Mouse (Mus musculus): ENCODE data around the gene Foxp1. TPM values are rescaled to one million over a fixed set of nuclear protein-coding genes. Genes with fewer than 3 reads are reported as not detected.

Gene Foxp1
- polyA plus RNA-seq, 1 experiment from 2014 or later = 18.9 TPM

DNA sequence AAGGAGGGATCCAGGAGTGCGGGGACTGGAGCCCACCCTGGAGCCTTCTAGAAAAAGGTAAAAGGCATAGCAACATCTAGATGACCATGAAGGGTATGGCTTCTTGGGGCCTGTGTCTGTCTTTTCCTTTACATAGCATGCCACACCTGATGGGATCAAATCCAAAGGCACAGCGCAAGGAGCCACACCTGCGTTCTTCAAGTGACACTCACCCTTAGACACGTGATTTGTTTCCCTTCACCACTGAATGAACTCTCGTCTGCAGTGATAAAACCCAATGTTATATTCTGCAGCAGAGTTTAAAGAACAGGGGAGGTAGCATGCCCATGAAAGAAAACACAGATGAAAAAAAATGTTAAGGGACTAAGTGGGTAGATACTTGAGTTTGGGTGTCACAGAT lies 112.9 kb downstream of the Foxp1 start:
- whole genome bisulfite sequencing (ENCODE audit: insufficient replicate concordance) = 86% methylated on average over 5 of the region's 5 CpGs

DNA sequence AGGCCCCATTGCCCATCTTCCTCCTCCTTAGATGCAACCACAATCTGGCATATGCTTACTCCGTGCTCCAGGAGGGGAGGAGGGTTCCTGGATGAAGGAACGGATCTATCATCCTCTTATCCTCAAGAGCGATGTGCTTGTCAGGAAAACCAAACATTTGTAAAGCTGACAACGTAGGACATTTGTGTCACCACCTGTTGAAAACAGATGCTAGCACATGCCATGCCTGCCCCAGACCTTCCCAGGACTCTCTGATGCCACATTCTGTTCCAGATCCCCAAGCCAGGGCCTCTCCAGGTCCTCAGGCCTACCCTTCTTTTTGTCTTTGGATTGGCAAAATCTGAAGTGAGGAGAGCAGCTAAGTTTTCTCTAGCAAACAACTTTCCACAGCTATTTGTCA lies 113.6 kb downstream of the Foxp1 start:
- Histone ChIP-seq H3K4me2 (ENCODE audit: low read depth, low read length) (no peak overlapping the region), H3K27me3 (ENCODE audit: insufficient read depth, low read length) (no peaks in the 10 kb centered on the region), H3K27ac (ENCODE audit: low read depth) (no peak overlapping the region), H3K9me3 (ENCODE audit: low read length) (no peaks in the 10 kb centered on the region), H3K4me3 (ENCODE audit: low read depth, low read length) (no peak overlapping the region), H3K4me1 (ENCODE audit: insufficient read depth) (peaks cover 5% of the 10 kb centered on the region; the same call in 1 of the 2 replicates), H3K9ac (replicated peaks) (no peak overlapping the region), H3K36me3 (replicated peaks; ENCODE audit: insufficient read depth, low read length) (no peaks in the 10 kb centered on the region)
- ATAC-seq (no peak), DNase-seq (no peak)
- WGBS (ENCODE audit: insufficient replicate concordance) = 75% methylated on average over 4 of the region's 4 CpGs
- no peak for TF ChIP-seq CTCF (IDR thresholded peaks at IDR 0.05; ENCODE audit: low read depth)
- TF ChIP-seq EP300 (IDR thresholded peaks at IDR 0.05; ENCODE audit: low read depth) = no peak

More for the DNA sequence above, 112.9 kb downstream of the Foxp1 start:
- no peaks in the 10 kb centered on the region for H3K36me3 ChIP-seq (replicated peaks; ENCODE audit: insufficient read depth, low read length)
- H3K4me3 ChIP-seq (ENCODE audit: low read depth, low read length) = no peak overlapping the region
- ATAC-seq (no peak), DNase-seq (no peak)
- H3K4me2 ChIP-seq (ENCODE audit: low read depth, low read length) = no peak overlapping the region
- H3K9me3 ChIP-seq (ENCODE audit: low read length) = no peaks in the 10 kb centered on the region
- TF ChIP-seq EP300 (IDR thresholded peaks at IDR 0.05; ENCODE audit: low read depth) (no peak), CTCF (IDR thresholded peaks at IDR 0.05; ENCODE audit: low read depth) (no peak)
- no peak overlapping the region for H3K9ac ChIP-seq (replicated peaks)
- H3K4me1 ChIP-seq (ENCODE audit: insufficient read depth) = peaks cover 5% of the 10 kb centered on the region; the same call in 1 of the 2 replicates
- no peak overlapping the region for H3K27ac ChIP-seq (ENCODE audit: low read depth)
- H3K27me3 ChIP-seq (ENCODE audit: insufficient read depth, low read length) = no peaks in the 10 kb centered on the region

DNA sequence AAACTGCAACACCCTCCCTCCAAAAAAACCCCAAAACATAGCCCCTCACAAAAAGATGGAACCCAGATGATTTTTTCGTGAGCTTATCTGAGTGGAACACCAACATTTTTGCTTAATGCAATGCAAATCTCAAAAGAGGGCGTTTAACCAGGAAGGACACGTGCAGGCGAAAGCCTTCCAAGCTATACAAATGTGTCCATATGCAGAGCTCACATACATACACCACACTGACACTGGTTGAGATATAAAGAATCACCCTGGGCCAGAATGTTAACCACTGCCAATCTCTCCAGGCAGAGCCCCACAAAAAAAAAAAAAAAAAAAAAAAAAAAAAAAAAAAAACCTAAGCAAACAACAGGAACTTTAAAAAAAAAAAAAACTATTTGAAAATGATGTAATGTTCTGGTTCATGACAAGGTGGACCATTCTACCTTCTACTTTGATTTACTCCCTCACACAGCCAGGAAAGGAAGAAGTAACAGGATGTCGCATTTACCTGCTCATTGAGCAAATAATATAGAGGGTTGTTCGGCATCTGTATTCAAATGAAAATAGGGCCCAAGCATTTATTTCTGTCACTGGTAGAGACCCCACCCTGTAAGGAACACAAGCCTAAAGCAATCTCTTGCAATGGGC lies 118.6 kb downstream of the Foxp1 start:
- Histone ChIP-seq H3K4me1 (ENCODE audit: insufficient read depth) (peaks cover 11% of the 10 kb centered on the region), H3K4me2 (ENCODE audit: low read depth, low read length) (no peak overlapping the region), H3K36me3 (replicated peaks; ENCODE audit: insufficient read depth, low read length) (peaks cover 5% of the 10 kb centered on the region; the same call in 1 of the 2 replicates), H3K9ac (replicated peaks) (no peak overlapping the region), H3K27ac (ENCODE audit: low read depth) (no peak overlapping the region), H3K27me3 (ENCODE audit: insufficient read depth, low read length) (no peaks in the 10 kb centered on the region), H3K9me3 (ENCODE audit: low read length) (no peaks in the 10 kb centered on the region), H3K4me3 (ENCODE audit: low read depth, low read length) (no peak overlapping the region)
- WGBS (ENCODE audit: insufficient replicate concordance) = 55% methylated on average over 6 of the region's 6 CpGs
- DNase-seq (no peak), ATAC-seq (no peak)
- no peak for TF ChIP-seq CTCF (IDR thresholded peaks at IDR 0.05; ENCODE audit: low read depth)
- TF ChIP-seq EP300 (IDR thresholded peaks at IDR 0.05; ENCODE audit: low read depth) = no peak

DNA sequence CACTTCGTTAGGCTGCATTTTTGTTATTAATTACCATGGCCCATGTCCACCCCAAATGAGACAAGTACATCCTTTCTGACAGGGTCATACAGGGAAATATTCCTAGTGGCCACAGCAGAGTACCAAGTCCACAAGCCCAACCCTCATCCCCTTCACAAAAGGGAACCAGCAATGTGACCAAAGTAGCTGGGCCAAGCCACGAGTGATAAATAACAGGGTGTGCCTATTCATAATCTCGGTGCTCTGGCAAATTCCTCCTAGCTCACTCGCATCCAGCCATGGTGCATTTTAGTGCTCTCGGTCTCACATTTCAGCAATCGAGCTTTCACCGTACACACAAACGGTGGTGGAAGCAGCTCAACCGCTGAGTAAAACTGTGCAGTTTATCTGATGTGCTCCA lies 119.6 kb downstream of the Foxp1 start:
- Histone ChIP-seq H3K9me3 (ENCODE audit: low read length) (no peaks in the 10 kb centered on the region), H3K27me3 (ENCODE audit: insufficient read depth, low read length) (no peaks in the 10 kb centered on the region), H3K27ac (ENCODE audit: low read depth) (no peak overlapping the region), H3K9ac (replicated peaks) (no peak overlapping the region), H3K4me3 (ENCODE audit: low read depth, low read length) (no peak overlapping the region), H3K4me2 (ENCODE audit: low read depth, low read length) (no peak overlapping the region), H3K4me1 (ENCODE audit: insufficient read depth) (peaks cover 11% of the 10 kb centered on the region), H3K36me3 (replicated peaks; ENCODE audit: insufficient read depth, low read length) (peaks cover 5% of the 10 kb centered on the region; the same call in 1 of the 2 replicates)
- WGBS (ENCODE audit: insufficient replicate concordance) = 59% methylated on average over 9 of the region's 9 CpGs
- no peak for TF ChIP-seq CTCF (IDR thresholded peaks at IDR 0.05; ENCODE audit: low read depth)
- DNase-seq (no peak), ATAC-seq (no peak)

DNA sequence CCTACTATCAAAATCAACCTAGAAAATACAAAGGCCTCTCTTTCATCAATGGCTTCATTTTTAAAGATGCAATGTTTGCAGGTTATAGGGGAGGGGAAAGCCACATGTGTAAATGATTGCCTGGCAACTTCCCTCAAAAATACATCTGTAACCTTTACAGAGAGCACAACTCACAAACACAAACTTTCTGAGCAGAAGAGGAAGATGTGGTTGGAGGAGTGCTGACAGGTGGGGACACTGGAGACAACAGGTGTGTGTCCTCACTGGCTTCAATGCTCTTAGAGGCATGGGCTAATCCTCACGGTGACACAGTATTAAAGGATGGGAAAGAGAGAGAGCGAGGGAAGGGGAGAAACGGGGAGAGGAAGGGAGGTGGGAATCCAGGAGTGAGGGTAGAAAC lies 120.2 kb downstream of the Foxp1 start:
- no peak overlapping the region for H3K4me2 ChIP-seq (ENCODE audit: low read depth, low read length)
- 68% methylated on average over 3 of the region's 3 CpGs for WGBS (ENCODE audit: insufficient replicate concordance)
- TF ChIP-seq CTCF (IDR thresholded peaks at IDR 0.05; ENCODE audit: low read depth) (no peak), EP300 (IDR thresholded peaks at IDR 0.05; ENCODE audit: low read depth) (no peak)
- H3K9me3 ChIP-seq (ENCODE audit: low read length) = no peaks in the 10 kb centered on the region
- peaks cover 11% of the 10 kb centered on the region for H3K4me1 ChIP-seq (ENCODE audit: insufficient read depth)
- H3K4me3 ChIP-seq (ENCODE audit: low read depth, low read length) = no peak overlapping the region
- no peak overlapping the region for H3K27ac ChIP-seq (ENCODE audit: low read depth)
- peaks cover 5% of the 10 kb centered on the region; the same call in 1 of the 2 replicates for H3K36me3 ChIP-seq (replicated peaks; ENCODE audit: insufficient read depth, low read length)
- H3K9ac ChIP-seq (replicated peaks) = no peak overlapping the region
- no peaks in the 10 kb centered on the region for H3K27me3 ChIP-seq (ENCODE audit: insufficient read depth, low read length)
- ATAC-seq (no peak), DNase-seq (no peak)

DNA sequence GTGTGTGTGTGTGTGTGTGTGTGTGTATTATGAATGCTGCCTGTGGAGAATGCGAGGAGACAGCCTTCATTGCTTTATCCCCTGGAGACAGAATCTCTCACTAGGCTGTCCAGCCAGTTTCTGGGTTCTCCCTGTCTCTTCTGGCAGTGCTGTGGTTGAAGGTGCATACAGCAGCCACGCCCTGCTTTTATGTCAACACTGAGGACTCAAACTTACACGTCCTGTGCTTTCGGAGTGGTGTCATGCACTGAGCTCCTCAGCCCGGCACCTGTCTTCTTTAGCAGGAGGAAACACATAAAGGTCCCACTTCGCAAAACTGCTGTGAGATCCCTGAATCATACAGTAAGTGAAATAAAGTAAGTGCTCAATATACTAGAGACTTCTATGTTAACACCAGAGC lies 120.7 kb downstream of the Foxp1 start:
- no peak overlapping the region for H3K4me3 ChIP-seq (ENCODE audit: low read depth, low read length)
- H3K4me2 ChIP-seq (ENCODE audit: low read depth, low read length) = no peak overlapping the region
- peaks cover 5% of the 10 kb centered on the region; the same call in 1 of the 2 replicates for H3K36me3 ChIP-seq (replicated peaks; ENCODE audit: insufficient read depth, low read length)
- H3K27me3 ChIP-seq (ENCODE audit: insufficient read depth, low read length) = no peaks in the 10 kb centered on the region
- no peak overlapping the region for H3K27ac ChIP-seq (ENCODE audit: low read depth)
- H3K9me3 ChIP-seq (ENCODE audit: low read length) = no peaks in the 10 kb centered on the region
- H3K9ac ChIP-seq (replicated peaks) = no peak overlapping the region
- H3K4me1 ChIP-seq (ENCODE audit: insufficient read depth) = peaks cover 11% of the 10 kb centered on the region
- ATAC-seq = no peak
- no peak for TF ChIP-seq EP300 (IDR thresholded peaks at IDR 0.05; ENCODE audit: low read depth)
- TF ChIP-seq CTCF (IDR thresholded peaks at IDR 0.05; ENCODE audit: low read depth) = no peak
- no peak for DNase-seq
- 55% methylated on average over 6 of the region's 6 CpGs for WGBS (ENCODE audit: insufficient replicate concordance)
